Mouse (Mus musculus) bone marrow, adult 2 months (tissue): ENCODE measurements at regions not wholly inside any gene's neighbourhood (a gene's known extent, or its start where the extent isn't known, plus 50 kb on each side); places are given as distances from the start of the nearest gene placed in this dataset.

Source experiments
- H3K27ac ChIP-seq: fragments of 200-500 bp; 2 replicates; pipeline ENCODE4 v1.5.1; 2012; ENCODE audit warnings: low read depth, mild to moderate bottlenecking, control low read depth, inconsistent platforms, low read length; ENCODE audit not compliant: control insufficient read depth, poor library complexity, insufficient read depth
- H3K4me1 ChIP-seq: fragments of 200-500 bp; 2 replicates; pipeline ENCODE4 v1.6.1; 2011; ENCODE audit warnings: low read length; ENCODE audit not compliant: control insufficient read depth, insufficient read depth
- H3K4me3 ChIP-seq: fragments of 200-500 bp; replicated peaks from 2 replicates; pipeline ENCODE3; 2011; ENCODE audit warnings: mild to moderate bottlenecking, low read depth, low read length, control low read depth; ENCODE audit not compliant: control insufficient read depth
- CTCF ChIP-seq: fragments of 200-500 bp; IDR thresholded peaks from 2 replicates; pipeline ENCODE4 v1.5.1; 2011; ENCODE audit warnings: low read length, control low read depth; ENCODE audit not compliant: control insufficient read depth, insufficient read depth
- POLR2A ChIP-seq: fragments of 200-500 bp; IDR thresholded peaks from 2 replicates; pipeline ENCODE4 v1.6.1; 2011; ENCODE audit warnings: low read depth, mild to moderate bottlenecking, control low read depth, low read length, borderline replicate concordance; ENCODE audit not compliant: control insufficient read depth
- WGBS: fragments of 180-500 bp; shearing (Covaris S2); methylation state at CpG from one replicate; pipeline ENCODE4 v1.1.7; 2018; 5-methylcytosine and 5-hydroxymethylcytosine counted together

DNA sequence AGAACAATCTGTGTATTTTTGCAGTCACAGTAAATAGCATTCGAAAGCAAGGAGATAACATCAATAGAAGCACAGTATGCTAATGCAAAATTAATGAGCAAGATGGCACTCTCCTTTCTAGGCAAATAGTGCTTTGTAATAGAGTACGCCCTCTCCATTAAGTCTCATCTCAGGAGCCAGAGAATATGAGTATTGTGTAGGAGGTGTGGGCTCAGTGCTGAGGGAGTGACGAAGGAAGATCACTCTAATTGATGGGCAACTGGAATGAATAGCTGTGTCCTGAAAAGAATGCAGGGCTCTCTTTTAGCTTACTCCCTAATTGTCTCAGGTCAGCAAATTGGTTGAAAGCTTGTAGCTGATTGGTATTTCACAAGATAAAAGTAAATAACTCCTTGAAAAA, 590.1 kb upstream of the Nrp1 start:
- 74% methylated on average over 3 of the region's 3 CpGs for WGBS
- TF ChIP-seq CTCF (no peak), POLR2A (no peak)
- Histone ChIP-seq H3K4me3 (no peak overlapping the region), H3K27ac (no peak overlapping the region), H3K4me1 (no peaks in the 10 kb centered on the region)

DNA sequence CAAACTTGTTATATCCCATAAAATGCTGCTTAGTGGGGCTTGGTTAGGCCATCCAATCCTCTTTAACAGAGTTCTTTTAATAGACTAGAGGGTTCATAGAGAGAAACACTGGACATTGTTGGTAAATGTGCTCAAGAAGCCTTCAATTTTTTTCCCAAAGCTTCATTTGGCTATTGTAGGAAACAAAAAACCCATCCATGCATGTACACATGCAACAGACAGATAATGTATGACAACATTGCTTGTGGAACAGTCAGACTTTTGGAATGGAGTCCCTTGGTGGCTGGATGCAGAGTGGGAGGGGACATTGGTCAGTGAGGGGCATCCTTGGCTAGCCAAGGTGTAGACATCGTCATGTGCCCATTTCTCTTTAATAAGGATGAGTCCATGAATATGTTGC, 588.8 kb upstream of the Nrp1 start:
- Histone ChIP-seq H3K4me3 (no peak overlapping the region), H3K27ac (no peak overlapping the region), H3K4me1 (no peaks in the 10 kb centered on the region)
- TF ChIP-seq CTCF (no peak), POLR2A (no peak)
- WGBS, result 90% methylated on average over 1 of the region's 1 CpGs

DNA sequence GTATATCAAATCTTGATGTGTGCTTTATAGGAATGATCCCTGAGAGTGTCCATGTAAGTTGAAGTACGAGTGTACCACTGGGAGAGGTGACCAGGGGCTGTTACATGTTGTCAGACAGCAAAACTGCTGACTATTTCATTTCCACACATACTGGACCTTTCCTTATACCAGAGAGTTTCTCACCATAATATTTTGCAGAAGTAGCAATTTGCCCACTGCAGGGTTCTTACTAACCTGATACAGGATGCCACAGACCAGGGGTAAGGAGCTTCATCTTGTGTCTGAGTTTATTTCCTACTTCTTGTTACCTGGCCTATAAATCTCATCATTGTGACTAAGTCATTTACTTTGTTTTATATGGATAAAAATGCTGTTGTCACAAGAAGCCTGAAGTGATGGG, 586.6 kb upstream of the Nrp1 start:
- Histone ChIP-seq H3K4me1 (no peaks in the 10 kb centered on the region), H3K27ac (no peak overlapping the region), H3K4me3 (no peak overlapping the region)
- TF ChIP-seq CTCF (no peak), POLR2A (no peak)
- 66% methylated on average over 1 of the region's 1 CpGs for WGBS

DNA sequence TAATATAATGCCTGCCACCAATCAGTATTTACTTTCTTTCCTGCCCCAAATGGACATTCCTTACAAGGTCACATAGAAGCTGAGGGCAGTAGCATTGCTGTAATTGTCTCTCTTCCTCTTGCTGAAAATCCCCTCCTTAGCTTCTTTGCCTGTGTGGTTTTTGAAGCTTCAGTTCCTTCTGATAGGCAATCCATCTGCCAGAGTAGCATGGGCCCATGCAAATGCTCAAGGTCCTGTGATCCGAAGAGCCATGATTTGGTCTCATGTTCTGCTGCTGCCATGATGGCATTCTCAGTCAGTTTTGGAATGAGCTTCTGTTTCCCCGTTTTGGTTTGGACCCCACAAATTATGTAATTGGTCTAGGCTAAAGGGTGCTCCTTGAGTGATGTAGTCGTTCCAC, 586.0 kb upstream of the Nrp1 start:
- H3K4me1 ChIP-seq, result no peaks in the 10 kb centered on the region
- no peak overlapping the region for H3K4me3 ChIP-seq
- H3K27ac ChIP-seq, result no peak overlapping the region
- no peak for TF ChIP-seq POLR2A
- no peak for TF ChIP-seq CTCF
- 72% methylated on average over 3 of the region's 3 CpGs for WGBS

DNA sequence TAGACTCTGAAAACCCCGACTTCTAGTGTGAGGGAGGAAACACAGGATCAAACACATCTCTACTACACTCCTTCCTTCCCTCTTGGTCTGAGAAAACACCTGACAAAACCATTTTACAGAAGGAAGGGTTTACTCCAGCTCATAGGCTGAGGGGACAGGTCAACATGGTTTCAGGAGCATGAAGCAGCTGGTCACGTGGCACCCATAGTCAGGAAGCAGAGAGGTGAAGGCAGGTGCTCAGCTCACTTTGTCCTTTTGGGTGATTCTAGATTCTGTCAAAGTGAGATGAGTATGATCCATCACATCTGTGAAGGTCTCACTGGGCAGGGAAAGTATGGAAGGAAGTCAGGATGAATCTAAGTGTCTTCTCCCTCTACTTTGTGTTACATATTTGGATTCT, 585.5 kb upstream of the Nrp1 start:
- TF ChIP-seq POLR2A (no peak), CTCF (no peak)
- WGBS, result 58% methylated on average over 2 of the region's 2 CpGs
- Histone ChIP-seq H3K4me3 (no peak overlapping the region), H3K4me1 (no peaks in the 10 kb centered on the region), H3K27ac (no peak overlapping the region)

DNA sequence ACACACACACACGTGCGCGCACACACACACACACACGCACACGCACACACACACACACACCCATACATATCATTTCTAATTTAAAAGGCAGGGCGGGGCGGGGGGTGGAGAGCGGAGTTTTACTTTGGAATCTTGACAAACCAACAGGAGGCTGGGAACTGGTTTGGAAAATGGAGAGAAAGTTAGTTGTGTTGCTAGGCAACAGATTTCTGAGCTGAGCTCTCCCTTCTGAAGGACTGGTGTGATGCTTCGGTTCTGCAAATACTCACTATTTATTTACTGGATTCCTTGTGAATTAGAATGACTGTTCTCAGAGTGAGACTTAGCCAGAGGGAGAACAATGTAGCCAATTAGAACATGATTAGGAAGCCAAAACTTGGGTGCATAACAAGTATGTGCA, 583.8 kb upstream of the Nrp1 start:
- TF ChIP-seq POLR2A (no peak), CTCF (no peak)
- WGBS, result 85% methylated on average over 9 of the region's 9 CpGs
- Histone ChIP-seq H3K27ac (no peak overlapping the region), H3K4me1 (no peaks in the 10 kb centered on the region), H3K4me3 (no peak overlapping the region)

DNA sequence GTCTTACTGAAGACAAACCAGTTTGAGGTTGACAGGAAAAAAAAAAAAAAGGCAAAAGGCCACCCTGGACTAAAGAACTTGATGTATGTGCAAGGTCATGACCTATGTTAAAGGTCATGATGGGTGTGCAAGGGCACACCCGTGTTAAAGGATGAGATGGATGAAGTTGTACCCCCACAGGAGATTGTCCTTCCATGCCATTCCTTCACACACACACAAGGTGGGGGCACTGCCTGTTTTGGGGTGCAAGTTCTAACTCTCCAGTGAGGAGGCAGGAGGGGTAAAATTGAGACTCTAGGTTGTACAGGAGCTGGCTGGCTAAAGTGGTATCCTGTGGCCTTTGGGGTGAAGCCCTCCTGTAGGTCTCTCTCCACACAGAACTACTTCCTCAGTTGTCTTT, 583.2 kb upstream of the Nrp1 start:
- H3K4me3 ChIP-seq, result no peak overlapping the region
- no peak overlapping the region for H3K27ac ChIP-seq
- TF ChIP-seq POLR2A (no peak), CTCF (no peak)
- no peaks in the 10 kb centered on the region for H3K4me1 ChIP-seq
- 69% methylated on average over 1 of the region's 1 CpGs for WGBS

DNA sequence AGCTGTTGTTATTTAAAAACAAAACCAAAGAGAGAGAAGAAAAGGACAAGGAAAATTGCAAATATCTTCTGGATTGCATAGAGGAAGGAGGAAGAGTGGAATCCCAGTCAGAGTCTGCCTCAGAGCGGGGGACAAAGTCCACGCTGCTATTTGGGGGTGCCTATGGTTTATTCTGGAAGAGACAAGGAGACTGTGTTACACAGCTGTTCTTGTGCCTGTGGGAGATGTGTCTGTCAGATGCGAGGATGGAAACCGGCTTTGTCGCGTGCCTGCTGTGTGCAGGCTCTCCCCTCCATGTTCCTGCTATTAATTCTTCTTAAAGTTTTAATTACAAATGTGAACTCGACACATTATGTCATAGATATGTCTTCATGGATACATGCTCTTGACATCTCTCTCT, 582.7 kb upstream of the Nrp1 start:
- 79% methylated on average over 7 of the region's 7 CpGs for WGBS

DNA sequence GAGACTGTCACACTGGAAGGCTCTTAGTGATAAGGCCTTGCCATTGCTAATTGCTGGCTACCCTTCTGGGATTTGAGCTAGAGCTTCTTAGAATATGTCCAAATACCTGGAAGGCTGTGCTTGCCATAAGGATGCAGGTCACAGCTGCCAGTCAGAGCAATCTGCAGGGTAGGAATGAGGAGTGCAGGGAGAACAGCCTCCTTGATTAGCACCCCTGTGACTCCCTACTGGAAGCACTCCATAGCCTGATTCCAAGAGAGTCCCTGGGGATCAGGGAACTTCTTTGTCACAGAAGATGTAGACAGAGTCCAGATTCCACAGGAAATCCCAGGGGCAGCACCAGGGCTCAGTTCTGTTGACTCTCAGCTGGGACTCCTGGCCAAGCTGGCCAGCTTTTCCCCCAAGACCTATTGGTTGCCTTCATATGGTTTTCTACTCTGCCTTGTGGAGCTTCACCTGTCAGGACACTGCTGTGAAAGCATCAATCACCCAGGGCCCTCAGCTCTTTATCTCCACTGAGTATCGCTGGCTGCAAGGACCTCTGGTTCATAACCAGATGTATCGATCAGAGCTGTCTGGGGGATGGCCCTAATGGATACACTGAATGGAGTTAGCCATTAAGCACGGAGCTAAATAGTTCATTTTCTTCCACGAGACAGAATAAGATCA, 579.9 kb upstream of the Nrp1 start:
- Histone ChIP-seq H3K27ac (no peak overlapping the region), H3K4me1 (no peaks in the 10 kb centered on the region), H3K4me3 (no peak overlapping the region)
- no peak for TF ChIP-seq POLR2A
- TF ChIP-seq CTCF, result no peak
- WGBS, result 84% methylated on average over 4 of the region's 4 CpGs

More for the DNA sequence above, 582.7 kb upstream of the Nrp1 start:
- no peak for TF ChIP-seq POLR2A
- no peak for TF ChIP-seq CTCF
- Histone ChIP-seq H3K4me1 (no peaks in the 10 kb centered on the region), H3K4me3 (no peak overlapping the region), H3K27ac (no peak overlapping the region)
